Mouse (Mus musculus): ENCODE data around the gene Galm.

Galm gene

GRCm38 (mm10) chr17:80127331-80128251 lies at the start of gene Galm:
Gene Galm (plus strand): TSS chr17:80127471.
- DNase-seq (ENCODE audit: extremely low spot score, low spot score) = peak; percentile 55

- DNase-seq (ENCODE audit: extremely low spot score, low spot score) = no peak
These were observed 48.5 kb upstream of the Galm start for GRCm38 (mm10) chr17:80078726-80079125.

GRCm38 (mm10) chr17:80083223-80083622 lies 44.0 kb upstream of the Galm start:
- DNase-seq (ENCODE audit: extremely low spot score, low spot score) = no peak

GRCm38 (mm10) chr17:80084424-80084823 lies 42.8 kb upstream of the Galm start:
- DNase-seq (ENCODE audit: extremely low spot score, low spot score) = no peak

- no peak for DNase-seq (ENCODE audit: extremely low spot score, low spot score)
These were observed 40.7 kb upstream of the Galm start for GRCm38 (mm10) chr17:80086591-80086990.

- DNase-seq (ENCODE audit: extremely low spot score, low spot score) = no peak
These were observed 39.1 kb upstream of the Galm start for GRCm38 (mm10) chr17:80088168-80088567.

- no peak for DNase-seq (ENCODE audit: extremely low spot score, low spot score)
These were observed 36.7 kb upstream of the Galm start for GRCm38 (mm10) chr17:80090551-80090950.

- DNase-seq (ENCODE audit: extremely low spot score, low spot score) = no peak
These were observed 35.3 kb upstream of the Galm start for GRCm38 (mm10) chr17:80091879-80092549.

GRCm38 (mm10) chr17:80095254-80095899 lies 31.9 kb upstream of the Galm start:
- DNase-seq (ENCODE audit: extremely low spot score, low spot score) = no peak

- DNase-seq (ENCODE audit: extremely low spot score, low spot score) = peak; percentile 54
These were observed 31.1 kb upstream of the Galm start for GRCm38 (mm10) chr17:80096043-80096719.

GRCm38 (mm10) chr17:80096720-80097114 lies 30.6 kb upstream of the Galm start:
- DNase-seq (ENCODE audit: extremely low spot score, low spot score) = no peak

- peak; percentile 18 for DNase-seq (ENCODE audit: extremely low spot score, low spot score)
These were observed 30.1 kb upstream of the Galm start for GRCm38 (mm10) chr17:80097221-80097620.

- no peak for DNase-seq (ENCODE audit: extremely low spot score, low spot score)
These were observed 27.4 kb upstream of the Galm start for GRCm38 (mm10) chr17:80099823-80100222.

GRCm38 (mm10) chr17:80105348-80105978 lies 21.8 kb upstream of the Galm start:
- DNase-seq (ENCODE audit: extremely low spot score, low spot score) = no peak

GRCm38 (mm10) chr17:80112665-80113305 lies 14.5 kb upstream of the Galm start:
- DNase-seq (ENCODE audit: extremely low spot score, low spot score) = no peak

- no peak for DNase-seq (ENCODE audit: extremely low spot score, low spot score)
These were observed 13.8 kb upstream of the Galm start for GRCm38 (mm10) chr17:80113468-80113867.

- DNase-seq (ENCODE audit: extremely low spot score, low spot score) = no peak
These were observed 6.9 kb upstream of the Galm start for GRCm38 (mm10) chr17:80120396-80120795.

GRCm38 (mm10) chr17:80121833-80122232 lies 5.4 kb upstream of the Galm start:
- DNase-seq (ENCODE audit: extremely low spot score, low spot score) = no peak

GRCm38 (mm10) chr17:80124985-80125750 lies 2.1 kb upstream of the Galm start:
- no peak for DNase-seq (ENCODE audit: extremely low spot score, low spot score)

- no peak for DNase-seq (ENCODE audit: extremely low spot score, low spot score)
These were observed 1.1 kb upstream of the Galm start for GRCm38 (mm10) chr17:80126166-80126565.
